Mouse (Mus musculus) ovary, postnatal 10 days (tissue): ENCODE data around the gene Ryk.

Experiments used
- DNase-seq: peaks from one replicate; pipeline ENCODE4 v3.0.0; 2022; ENCODE audit warnings: low spot score

Ryk gene

DNA sequence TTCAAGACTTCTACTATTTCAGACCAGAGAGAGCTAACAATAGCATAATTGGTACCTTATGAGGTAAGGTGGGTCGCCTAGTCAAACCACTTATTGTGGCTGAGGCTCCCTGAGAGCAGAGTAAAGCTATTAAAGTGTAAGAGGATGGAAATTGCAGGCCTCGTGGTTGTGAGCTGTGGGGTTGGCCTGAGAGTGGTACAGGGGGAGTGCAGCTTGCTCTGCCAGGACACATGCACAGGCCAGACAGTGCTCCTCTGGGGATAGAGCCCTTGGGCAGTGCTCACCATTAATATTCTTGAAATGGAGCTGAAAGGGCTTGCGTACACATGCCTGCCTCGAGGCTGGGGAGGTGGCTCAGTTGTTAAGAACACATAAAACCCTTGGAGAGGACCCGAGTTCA, 23.6 kb downstream of the Ryk start:
- no peak for DNase-seq

DNA sequence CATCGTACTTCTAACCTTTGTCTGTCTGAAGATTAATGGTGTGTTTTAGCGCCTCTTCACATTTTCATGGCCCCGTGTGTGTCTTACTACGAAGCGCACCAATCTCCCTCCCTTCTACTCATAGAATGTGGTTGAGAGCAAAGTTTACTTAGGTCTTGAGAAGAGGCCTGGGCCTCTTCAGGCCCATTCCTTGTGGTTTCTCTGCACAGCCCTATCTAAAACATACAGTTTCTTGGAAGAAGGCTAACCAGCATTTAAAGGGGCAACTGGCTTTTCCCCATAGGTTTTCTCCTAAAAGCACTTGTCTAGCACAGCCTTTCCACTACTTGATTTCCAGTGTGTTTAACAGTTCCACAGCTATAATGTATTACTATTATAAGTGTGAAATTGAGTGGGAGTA, 24.7 kb downstream of the Ryk start:
- DNase-seq, result no peak

DNA sequence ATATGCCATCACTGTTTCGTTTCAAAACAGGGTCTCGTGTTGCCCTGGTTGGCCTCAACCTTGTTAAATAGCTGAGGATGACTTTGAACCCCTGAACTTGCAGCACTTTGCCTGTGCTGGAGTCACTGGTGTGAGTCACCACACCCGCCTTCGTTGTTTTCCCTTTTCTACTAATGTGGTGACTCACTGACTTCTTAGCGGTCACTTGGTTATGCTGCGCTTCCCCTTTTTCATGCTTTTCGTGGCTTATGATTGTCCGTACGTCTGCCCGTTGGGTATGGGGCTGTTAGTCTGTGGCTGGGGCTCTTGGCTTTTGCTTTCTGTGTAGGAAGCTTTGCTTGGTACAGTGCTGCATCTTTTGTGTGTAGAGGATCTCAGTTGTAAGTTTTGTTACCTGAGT, 25.2 kb downstream of the Ryk start:
- no peak for DNase-seq

DNA sequence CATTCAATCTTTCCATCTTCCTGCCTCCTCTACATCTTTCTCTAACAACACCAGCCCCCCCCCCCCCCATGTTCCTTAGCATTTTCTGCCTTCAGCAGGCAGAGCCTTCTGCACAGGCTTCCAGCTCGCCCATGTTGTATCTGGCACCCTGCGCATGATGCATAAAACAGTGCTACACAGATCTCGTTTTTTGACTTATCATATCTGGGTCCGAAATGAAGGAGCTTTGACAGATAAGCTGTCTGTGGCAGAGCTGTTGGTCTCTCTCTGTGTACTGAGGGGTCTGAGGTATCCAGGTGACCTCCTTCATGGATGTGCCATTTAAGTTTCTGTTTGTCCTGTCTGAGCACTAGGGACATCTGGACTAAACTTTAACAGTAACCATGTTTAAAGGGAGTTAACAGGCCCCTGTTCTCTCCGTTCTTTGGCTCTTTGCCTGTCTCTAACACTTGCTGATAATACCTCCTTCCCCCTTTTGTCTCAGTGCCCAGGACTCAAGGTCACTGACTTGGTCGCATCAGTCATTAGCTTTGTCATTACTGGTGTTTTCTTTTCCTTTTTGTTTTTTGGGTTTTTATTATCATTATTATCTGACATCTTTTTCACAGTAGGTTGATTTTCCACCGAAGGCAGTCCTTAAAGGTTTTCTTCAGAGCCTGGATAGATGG, 26.2 kb downstream of the Ryk start:
- no peak for DNase-seq

DNA sequence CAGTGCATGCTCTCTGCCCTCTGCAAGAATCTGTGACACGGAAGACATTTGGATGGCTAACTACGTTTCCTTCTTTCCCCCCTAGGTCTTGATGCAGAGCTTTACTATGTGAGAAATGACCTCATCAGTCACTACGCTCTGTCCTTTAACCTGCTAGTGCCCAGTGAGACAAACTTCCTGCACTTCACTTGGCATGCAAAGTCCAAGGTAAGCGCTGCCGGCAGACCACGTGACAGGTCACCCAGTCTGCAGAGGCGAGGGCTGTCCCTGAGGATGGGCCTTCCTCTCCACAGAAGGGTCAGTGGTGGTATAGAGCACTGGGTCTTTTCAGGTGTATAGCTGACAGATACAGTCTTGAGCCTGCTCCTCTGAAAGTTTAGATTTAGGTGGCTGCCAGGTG, 27.1 kb downstream of the Ryk start:
- DNase-seq, result no peak

DNA sequence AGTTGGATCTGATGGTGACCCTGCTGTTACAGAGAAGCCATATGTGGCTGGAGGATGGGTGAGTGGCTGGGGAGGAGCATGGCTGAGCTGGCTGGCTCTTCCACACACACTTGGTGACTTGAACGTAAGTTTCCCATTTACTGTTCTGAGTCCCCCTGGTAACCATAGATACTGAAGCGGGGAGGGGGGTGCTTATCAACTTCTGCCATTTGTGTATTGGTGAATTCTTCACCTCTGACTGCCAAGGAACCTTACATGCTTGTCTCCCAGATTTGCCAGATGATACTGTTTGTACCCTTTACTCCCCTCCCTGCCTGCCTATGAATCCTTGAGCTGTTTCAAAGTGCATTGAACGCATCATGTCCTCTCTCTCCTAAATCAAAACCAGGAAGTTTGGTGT, 27.5 kb downstream of the Ryk start:
- DNase-seq, result no peak

DNA sequence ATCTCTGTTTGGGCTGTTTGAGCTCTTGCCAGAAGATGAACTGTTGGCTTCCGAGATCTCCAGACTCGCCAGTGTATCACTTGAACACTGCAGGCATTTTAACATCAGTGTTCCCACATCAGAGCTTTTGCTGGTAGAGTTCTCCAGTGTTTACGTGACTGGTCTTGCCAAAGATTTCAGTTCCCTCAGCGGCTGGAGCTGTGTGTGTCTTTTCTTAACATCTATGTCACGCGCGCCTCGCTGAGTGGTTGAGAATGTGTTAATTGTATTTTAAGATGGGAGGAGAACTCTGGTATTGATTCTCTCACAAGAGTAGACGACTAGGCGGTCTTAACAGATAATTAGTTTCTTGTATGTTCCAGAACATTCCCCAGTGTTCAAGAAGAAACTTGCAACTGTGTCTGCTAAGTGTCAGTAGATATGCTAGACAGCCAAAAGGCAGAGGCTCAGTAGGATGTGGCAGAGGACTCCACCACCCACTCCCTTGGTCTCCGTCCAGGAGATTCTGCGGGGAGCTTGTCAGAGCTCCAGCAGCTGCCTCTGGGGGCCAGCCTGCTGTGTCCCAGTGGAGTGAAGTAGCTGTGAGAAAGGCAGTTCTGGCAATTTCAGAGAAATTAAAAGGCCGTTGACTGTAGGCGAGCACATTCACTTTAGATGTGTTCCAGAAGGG, 29.3 kb downstream of the Ryk start:
- no peak for DNase-seq

DNA sequence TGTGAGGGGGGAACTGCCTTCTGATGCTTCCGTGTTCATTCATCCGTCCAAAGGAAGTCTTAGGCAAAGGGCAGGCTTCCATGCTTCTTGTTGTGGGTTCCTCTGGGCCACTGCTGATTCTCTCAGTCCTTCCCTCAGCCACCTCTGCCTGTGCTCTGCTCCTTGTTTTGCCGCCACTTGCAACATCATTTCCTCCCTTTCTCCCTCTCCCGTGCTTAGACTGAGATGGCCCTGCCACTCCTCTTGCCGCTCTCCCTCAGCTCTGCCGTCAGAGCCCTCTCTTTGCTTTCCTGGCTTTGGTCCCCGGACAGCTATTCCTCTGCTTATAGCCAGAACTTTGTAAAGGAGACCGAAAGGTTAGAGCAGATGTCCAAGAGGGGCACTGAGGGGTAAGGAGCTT, 30.2 kb downstream of the Ryk start:
- DNase-seq, result no peak

DNA sequence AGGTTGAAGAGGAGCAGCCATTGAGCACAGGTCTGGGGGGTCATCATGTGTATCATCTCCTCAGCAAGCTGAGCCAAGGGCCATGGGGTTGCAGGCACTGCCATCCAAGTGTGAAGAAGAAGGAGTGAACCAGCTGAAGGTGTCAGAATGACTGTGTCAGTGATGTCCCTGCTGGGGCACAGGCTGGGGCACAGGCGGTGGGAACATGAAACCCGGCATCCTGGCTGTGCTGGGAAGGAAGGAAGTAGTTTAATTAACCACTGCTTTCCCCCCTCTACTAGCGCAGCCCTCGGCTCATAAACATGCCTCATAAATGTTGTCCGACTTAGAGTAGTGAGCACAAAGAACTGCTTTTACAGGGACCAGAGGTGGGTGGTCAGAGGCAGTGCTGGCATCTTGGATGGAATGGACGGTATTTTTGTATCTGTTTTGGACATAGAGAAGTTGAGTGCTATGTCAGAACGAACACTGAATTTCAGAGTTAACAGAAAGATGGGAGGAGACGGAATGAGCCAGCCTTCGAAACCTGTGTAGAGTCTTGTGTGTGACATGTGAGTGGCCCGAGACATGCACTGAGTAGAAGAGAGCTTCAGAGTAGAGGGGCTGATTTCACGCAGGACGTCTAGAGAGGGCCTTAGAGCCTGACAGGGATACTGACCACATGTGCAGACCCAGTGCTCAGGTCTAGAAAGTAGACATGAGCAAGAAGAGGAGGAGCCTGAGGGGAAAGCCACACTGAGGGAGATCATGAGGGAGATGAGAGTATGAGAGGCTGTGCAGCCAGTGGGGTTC, 31.4 kb downstream of the Ryk start:
- no peak for DNase-seq

DNA sequence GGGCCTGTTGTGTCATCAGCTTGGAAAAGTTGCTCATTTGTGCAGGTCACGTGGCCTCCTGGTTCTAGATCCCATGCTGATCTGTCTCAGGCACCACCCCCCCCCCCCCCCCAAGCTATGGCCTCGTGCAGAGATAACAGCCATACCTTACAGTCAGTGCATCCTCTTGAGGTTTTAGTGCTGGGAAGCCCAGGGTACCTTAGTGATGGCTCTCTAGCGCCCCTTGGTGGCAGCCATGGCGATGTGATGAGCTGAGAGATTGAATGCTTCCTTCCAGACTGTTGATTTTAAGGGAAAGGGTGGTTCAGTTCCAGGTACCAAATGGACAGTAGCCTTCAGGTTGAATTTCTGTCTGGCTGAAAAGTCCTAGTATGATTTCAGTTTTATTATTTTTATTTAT, 32.2 kb downstream of the Ryk start:
- no peak for DNase-seq

DNA sequence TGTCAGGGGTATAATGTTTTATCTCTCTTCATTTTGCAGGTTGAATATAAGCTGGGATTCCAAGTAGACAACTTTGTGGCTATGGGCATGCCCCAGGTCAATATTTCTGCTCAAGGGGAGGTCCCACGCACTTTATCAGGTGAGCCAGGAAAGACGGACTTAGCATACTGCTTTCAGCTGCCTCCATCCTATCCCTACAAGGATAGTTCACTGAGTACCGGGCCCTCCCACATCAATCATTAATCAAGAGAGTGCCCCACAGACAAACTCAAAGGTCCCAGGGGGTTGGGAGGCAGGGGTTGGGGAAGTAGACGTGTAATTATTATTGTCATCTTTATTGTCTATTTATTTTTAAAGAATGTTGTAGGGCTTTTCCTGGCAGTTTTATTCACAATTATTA, 32.8 kb downstream of the Ryk start:
- DNase-seq, result no peak

DNA sequence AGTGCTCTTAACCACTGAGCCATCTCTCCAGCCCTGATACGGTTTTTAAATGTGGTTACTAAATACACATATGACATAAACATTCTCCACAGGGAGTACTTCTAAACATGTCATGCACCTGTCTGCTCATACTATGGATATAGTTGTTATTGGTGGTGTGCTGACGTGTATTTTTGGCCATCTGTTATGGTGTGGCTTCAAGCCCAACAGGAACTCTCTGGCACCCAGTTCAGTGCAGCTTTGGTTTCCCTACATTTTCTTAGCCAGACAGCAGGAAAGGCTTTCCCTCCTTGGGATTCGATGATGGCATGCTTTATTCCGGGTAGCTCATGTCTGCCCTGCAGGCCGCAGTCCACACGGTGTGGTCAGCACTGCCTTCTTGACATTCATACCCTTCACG, 33.7 kb downstream of the Ryk start:
- DNase-seq, result no peak

DNA sequence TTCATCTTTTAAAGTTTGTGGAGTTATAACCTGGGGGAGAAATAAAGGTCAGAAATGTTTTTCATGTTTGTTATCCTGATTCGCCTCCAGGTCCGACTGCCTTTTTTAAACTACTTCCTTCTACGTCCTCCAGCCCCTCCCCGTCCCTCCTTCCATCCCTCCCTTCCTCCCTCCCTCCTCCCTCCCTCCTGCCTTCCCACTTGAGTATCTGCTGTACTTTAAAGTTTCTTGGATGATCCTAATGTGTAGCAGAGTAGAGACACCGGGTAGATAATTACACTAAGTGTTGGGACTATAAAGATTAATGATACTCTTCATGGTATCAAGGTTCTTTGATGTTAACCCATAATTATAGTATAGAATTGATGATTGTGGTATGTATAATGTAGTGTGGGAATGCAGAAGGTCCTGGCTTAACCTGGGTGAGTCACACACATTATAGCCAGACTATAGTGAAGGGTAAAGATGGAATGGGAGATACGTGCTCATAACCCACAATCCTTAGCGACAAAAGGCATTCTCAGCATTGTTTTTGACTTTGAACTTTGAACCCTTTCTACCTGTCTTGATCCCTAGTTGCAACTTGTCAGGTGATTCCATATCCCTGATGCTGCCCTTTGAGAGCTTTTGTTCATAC, 41.5 kb downstream of the Ryk start:
- DNase-seq, result no peak

DNA sequence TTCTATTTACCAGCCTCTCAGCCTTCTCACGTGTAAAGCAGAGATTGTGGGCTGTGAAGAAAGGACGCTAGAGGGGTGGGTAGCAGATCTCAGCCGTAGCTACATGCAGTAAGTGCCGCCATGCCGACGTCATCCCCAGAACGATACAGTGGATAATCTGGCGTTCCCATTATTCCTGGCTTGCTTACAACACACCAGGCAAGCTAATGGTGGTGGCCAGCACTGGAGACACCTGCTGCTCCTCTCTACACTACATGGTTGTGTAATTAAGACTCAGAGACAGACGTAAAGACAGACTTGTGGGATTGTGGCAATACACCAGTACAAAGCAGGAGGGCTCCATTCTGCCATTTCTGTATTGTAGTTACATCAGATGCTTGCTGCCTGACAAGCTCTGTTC, 43.2 kb downstream of the Ryk start:
- no peak for DNase-seq

DNA sequence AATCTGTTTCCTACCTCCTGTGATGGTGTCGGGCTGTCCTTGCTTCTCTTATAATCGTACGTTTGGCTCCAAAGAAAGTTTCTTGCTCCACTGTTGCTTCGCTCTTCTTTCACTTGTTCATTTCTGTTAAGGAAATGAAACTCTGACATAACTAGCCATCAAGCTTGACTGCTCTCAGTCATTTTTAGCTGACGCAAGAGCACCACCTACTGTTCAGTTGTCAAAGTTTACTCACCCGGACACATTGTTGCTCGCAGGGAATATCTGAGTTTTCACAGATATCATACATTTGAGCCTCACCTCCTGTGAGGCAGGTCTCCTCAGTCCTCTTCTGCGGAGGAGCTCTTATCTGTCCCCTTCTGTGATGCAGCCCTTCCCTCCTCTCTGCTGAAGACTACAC, 44.8 kb downstream of the Ryk start:
- DNase-seq, result no peak

DNA sequence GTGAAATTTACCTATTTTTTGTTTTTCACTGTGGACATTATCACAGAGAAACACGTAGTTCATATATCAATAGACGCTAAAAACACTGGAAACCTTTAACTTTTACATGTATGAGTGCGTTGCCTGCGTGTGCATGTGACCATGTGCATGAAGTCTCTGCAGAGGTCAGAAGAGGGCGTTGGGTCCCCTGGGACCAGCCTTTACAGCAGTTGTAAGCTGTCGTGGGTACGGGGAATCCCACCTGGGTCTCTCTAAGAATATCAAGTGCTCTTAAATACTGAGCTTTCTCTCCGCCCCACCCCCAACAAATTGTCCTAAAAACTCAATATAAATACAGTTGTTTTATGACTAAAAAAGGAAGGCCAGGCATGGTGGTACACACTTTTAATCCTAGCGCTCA, 50.0 kb downstream of the Ryk start:
- DNase-seq, result no peak

DNA sequence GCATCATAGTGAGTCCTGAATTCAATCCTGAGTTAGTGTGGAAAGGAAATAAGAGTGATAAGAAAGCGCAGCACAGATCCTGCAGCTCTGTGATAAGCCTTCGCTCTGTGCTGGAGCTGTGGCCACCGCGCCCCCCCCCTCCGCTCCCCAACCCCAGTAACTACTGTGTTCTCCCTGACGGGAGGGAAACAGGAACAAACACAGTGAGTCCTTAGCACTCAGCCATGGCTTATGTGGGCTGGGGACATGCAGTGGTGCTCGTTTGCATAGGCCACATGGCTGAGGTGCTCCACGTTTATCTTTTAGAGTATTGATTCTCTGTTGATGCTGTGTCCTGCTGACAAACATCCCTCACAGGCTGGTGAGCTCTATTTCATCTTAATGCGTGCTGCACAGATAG, 55.4 kb downstream of the Ryk start:
- DNase-seq, result no peak

DNA sequence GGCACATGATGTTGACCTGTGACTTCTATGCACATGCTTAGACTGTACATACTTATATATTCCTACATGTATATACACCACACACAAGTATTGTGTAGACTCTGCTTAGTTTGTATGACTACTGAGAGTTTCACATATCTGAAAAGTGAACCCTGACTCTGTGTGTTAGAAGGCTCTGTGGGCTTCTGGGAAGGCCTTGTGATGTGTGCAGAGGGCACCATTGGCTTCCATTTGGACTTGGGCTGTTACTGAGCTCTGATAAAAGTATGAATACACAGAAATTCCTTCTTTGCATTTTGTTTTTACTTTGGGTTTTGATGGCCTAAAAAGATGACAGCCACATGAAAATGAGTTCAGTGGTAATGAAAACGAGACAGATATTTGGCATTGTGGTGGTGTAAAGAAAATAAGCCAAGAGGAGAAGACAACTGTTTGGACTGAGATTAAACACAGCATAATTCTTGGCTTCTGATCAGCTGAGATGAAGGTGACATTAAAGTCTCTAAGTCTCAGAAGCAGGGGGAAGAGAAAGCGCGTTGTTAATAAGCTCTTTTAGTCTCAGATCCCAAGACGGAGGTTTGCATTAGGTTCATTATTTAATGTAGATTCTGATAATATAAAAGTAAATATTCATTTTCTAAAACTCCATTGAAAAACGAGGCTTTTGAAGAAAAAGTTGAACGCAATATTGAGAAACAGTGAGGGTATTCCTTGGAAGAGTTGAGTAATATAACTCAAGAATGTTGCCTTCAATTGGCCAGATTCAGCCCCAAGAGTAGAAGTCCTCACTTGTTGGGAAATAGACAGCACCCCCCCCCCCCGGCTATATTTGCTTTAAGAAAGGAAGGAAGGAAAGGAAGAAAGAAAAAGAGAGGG, 58.0 kb downstream of the Ryk start:
- DNase-seq, result no peak

DNA sequence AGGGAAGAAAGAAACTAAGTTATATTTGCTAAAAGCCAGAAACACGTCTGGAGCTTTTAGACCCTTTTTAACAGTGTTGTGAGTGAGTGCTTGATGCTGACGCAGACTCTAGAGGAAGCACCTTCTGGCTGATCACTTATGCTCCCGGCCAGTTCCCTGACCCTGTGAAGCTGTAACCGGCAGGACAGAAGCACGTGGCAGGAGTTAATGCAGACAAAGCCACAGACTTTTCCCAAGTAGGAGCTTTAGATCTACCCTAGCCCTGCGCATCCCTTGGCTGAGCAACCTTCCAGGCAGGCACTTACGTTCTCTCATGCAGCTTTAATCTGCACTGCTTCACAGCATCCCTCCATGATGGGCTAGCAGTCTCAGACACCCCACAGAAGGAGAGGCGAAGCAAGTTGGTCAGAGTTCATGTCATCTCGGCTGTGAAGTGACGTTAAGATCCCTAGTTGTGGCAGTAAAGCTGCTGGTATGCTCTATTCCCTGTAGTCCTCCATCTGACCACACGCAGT, 58.7 kb downstream of the Ryk start:
- no peak for DNase-seq

DNA sequence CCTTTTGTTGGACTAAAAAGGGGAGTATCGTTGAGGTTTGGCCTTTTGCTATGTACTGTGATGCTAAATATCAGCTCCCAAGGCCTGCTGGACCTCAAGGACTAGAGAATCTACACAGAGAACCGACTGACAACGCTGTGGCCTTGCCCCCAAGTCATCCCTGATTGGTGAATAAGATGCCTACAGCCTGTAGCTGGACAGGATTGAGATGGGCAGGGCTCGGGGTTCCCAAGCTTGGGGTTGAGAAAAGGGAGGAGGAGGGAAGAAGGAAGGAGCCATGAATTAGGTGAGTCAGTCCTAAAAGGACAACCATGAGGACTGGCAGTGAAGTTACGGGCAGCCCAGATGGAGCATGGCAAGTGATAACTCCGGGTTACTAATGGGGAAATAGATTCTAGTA, 65.2 kb downstream of the Ryk start:
- DNase-seq, result no peak

DNA sequence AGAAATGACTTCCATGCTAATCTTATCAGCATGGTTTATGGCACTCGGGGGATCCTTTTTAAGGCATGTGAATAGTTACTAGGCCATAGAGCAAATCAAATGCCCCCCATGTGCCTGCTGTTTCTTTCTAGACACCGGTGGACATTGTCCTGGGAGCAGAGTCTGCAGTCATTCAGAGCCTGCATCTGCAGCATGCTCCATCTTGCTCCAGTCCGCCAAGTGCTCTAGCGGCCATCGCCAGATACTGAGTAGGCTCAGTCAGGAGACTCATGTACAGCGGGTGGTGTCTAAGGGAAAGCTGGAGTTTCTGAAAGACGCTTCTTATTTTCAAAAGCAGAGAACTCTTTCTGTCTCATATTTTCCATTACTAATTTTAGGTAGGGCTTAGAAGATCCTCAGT, 67.6 kb downstream of the Ryk start:
- no peak for DNase-seq

DNA sequence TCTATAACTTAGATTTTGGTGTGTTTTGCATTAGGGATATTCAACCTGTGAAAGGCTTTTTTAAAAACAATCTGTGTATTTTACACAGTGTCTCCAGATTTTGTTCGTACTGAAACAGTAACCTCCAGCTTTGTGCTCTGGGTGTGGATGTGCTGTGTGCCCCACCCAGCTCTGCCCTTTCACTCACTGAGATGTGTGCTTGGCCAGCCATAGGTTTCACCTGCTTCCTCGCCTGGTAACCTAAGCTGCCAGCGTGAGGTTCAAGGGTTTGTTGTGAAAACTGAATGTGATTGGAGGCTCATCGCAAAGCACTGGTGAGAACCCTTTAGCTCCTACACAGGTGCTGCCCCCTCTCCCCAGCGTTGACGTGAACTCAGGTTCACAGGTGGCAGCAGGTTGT, 70.2 kb downstream of the Ryk start:
- no peak for DNase-seq
